ENCODE assay signal across 22 mouse cellular contexts in genomic region chr4:150092583-150092902, GRCm38 (mm10). TPM values are rescaled to one million over a fixed set of nuclear protein-coding genes. Genes with fewer than 3 reads are reported as not detected.
DNase-seq lines count a peak whose midpoint lies in the region; ATAC-seq and TF ChIP-seq lines count a peak whose summit lies in the region.
"Had no signal": no experiment of that assay in that cellular context is flagged by ENCODE, and none has a peak within 500 bp of the region (broad histone marks: within the 10 kb centered on the region; RNA-seq: fewer than 3 reads in every experiment).

No protein-coding gene starts in this region.

- no peak overlapping the region for H3K4me2 ChIP-seq in lung, postnatal 0 days (replicated peaks; ENCODE audit: low read depth, low read length)
- no peak overlapping the region for H3K4me2 ChIP-seq in CH12.LX (ENCODE audit: insufficient read depth, low read depth, poor library complexity, severe bottlenecking)
- H3K4me2 ChIP-seq: embryonic facial prominence, embryonic 12.5 days; hindbrain, embryonic 13.5 days had no signal

- H3K36me3 ChIP-seq in heart, adult 2 months (ENCODE audit: control insufficient read depth, insufficient read depth, low read length): no peaks in the 10 kb centered on the region
- H3K36me3 ChIP-seq in heart, embryonic 10.5 days: no peaks in the 10 kb centered on the region
- H3K36me3 ChIP-seq in lung, postnatal 0 days (ENCODE audit: insufficient read depth, low read length): no peaks in the 10 kb centered on the region
- peaks cover 0 to 40% of the 10 kb centered on the region in 2 experiments for H3K36me3 ChIP-seq in CH12.LX (replicated peaks in 1 of 2; ENCODE audit: control insufficient read depth in 1 of 2, insufficient read depth in 1 of 2, low read length in 1 of 2)
- H3K36me3 ChIP-seq: embryonic facial prominence, embryonic 12.5 days; hindbrain, embryonic 13.5 days had no signal

- TF ChIP-seq RAD21 in CH12.LX (IDR thresholded peaks at IDR 0.05; ENCODE audit: low read depth, low read length): peak; percentile 2

- no peak for TF ChIP-seq EP300 in heart, adult 2 months (IDR thresholded peaks at IDR 0.05; ENCODE audit: insufficient read depth, low read depth, low read length)
- TF ChIP-seq EP300 in lung, postnatal 0 days (IDR thresholded peaks at IDR 0.05): no peak
- no peak for TF ChIP-seq EP300 in CH12.LX (IDR thresholded peaks at IDR 0.05; ENCODE audit: low read length)

- H3K79me2 ChIP-seq in heart, adult 2 months (replicated peaks; ENCODE audit: control insufficient read depth, insufficient read depth, low read length): peaks cover 3% of the 10 kb centered on the region; the same call in 1 of the 2 replicates
- no peaks in the 10 kb centered on the region for H3K79me2 ChIP-seq in CH12.LX (replicated peaks; ENCODE audit: control insufficient read depth, extremely low read depth, insufficient read depth, poor library complexity, severe bottlenecking)

- no peak overlapping the region for H3K27ac ChIP-seq in heart, adult 2 months
- no peak overlapping the region for H3K27ac ChIP-seq in heart, embryonic 10.5 days
- no peak overlapping the region for H3K27ac ChIP-seq in lung, postnatal 0 days (ENCODE audit: low read length)
- H3K27ac ChIP-seq in CH12.LX (ENCODE audit: insufficient read depth, low read depth): no peak overlapping the region
- H3K27ac ChIP-seq: embryonic facial prominence, embryonic 12.5 days; hindbrain, embryonic 13.5 days; layer of hippocampus, adult 2 months; liver, embryonic 14.5 days had no signal

- H3K9me3 ChIP-seq in heart, embryonic 10.5 days: no peaks in the 10 kb centered on the region
- H3K9me3 ChIP-seq in lung, postnatal 0 days (ENCODE audit: low read length): no peaks in the 10 kb centered on the region
- H3K9me3 ChIP-seq in CH12.LX (replicated peaks; ENCODE audit: low read length): peaks cover 4% of the 10 kb centered on the region
- H3K9me3 ChIP-seq: embryonic facial prominence, embryonic 12.5 days; hindbrain, embryonic 13.5 days; megakaryocyte, embryonic 14.5 days had no signal

- intact Hi-C loops in heart, adult 2 months (cut with DNase I): loop anchor here (5.0 kb wide), 1 partner anchor 315 kb away; no protein-coding TSS in a partner anchor

- no peak for DNase-seq in heart, adult 2 months
- no peak for DNase-seq in heart, embryonic 10.5 days (ENCODE audit: low spot score)
- peak; percentile 46 for DNase-seq in lung, postnatal 0 days (ENCODE audit: low spot score)
- no peak for DNase-seq in lung, postnatal 36 days
- DNase-seq in CH12.LX (ENCODE audit: extremely low read depth): no peak
- no peak for DNase-seq in left cerebral cortex, adult 18-20 months (ENCODE audit: low spot score in 2 of 2)
- DNase-seq in ovary, postnatal 10 days (ENCODE audit: low spot score): no peak
- DNase-seq: kidney, adult 11 months had no signal

- ATAC-seq in lung, postnatal 0 days: no peak
- ATAC-seq in granulocyte monocyte progenitor cell, adult 5-6 weeks (replicated peaks; ENCODE audit: poor library complexity, severe bottlenecking): peak; percentile 24; the same call in 1 of the 2 replicates
- ATAC-seq: forebrain, embryonic 16.5 days; midbrain, embryonic 16.5 days had no signal

- no peak overlapping the region for H3K4me3 ChIP-seq in heart, adult 2 months
- H3K4me3 ChIP-seq in heart, embryonic 10.5 days: no peak overlapping the region
- no peak overlapping the region for H3K4me3 ChIP-seq in lung, postnatal 0 days (ENCODE audit: low read depth, low read length)
- H3K4me3 ChIP-seq in CH12.LX (replicated peaks in 1 of 3; ENCODE audit: low read depth in 2 of 3, low read length in 2 of 3, poor library complexity in 1 of 3): no peak overlapping the region
- H3K4me3 ChIP-seq: embryonic facial prominence, embryonic 12.5 days; hindbrain, embryonic 13.5 days; layer of hippocampus, adult 2 months; megakaryocyte, embryonic 14.5 days had no signal

- WGBS in heart, adult 2 months: 60% methylated on average over 3 of the region's 3 CpGs
- 48% methylated on average over 3 of the region's 3 CpGs for WGBS in heart, embryonic 10.5 days
- WGBS in lung, postnatal 0 days: 63% methylated on average over 3 of the region's 3 CpGs

- no peak for TF ChIP-seq POLR2A in heart, adult 2 months (IDR thresholded peaks at IDR 0.05; ENCODE audit: insufficient read depth, low read depth, low read length)
- no peak for TF ChIP-seq POLR2A in CH12.LX (IDR thresholded peaks at IDR 0.05; ENCODE audit: low read depth, low read length)

- H3K9ac ChIP-seq in heart, adult 2 months (ENCODE audit: low read depth, low read length): no peak overlapping the region
- no peak overlapping the region for H3K9ac ChIP-seq in lung, postnatal 0 days (replicated peaks; ENCODE audit: low read depth)
- H3K9ac ChIP-seq in CH12.LX (ENCODE audit: insufficient read depth, low read depth): no peak overlapping the region
- H3K9ac ChIP-seq: embryonic facial prominence, embryonic 12.5 days; hindbrain, embryonic 13.5 days; liver, embryonic 14.5 days had no signal

- H3K4me1 ChIP-seq in heart, adult 2 months (ENCODE audit: control insufficient read depth, insufficient read depth, low read length): peaks cover 3% of the 10 kb centered on the region; the same call in 1 of the 2 replicates
- H3K4me1 ChIP-seq in heart, embryonic 10.5 days: peaks cover 58% of the 10 kb centered on the region
- peaks cover 18% of the 10 kb centered on the region for H3K4me1 ChIP-seq in lung, postnatal 0 days (ENCODE audit: insufficient read depth, low read depth, low read length)
- peaks cover 22 to 84% of the 10 kb centered on the region in 2 experiments for H3K4me1 ChIP-seq in CH12.LX (ENCODE audit: control insufficient read depth in 1 of 2, insufficient read depth in 2 of 2)

- dilution Hi-C loops in CH12.LX (cut with MboI; ENCODE audit: extremely low pct_ligation_motif_present, extremely low pct_unique_long_range_greater_than_20kb, low sequenced_read_pairs): no loop called here

- TF ChIP-seq CTCF in heart, adult 2 months (IDR thresholded peaks at IDR 0.05): peak; percentile 15; the same call in 1 of the 2 replicates
- no peak; the same call in 1 of the 2 replicates for TF ChIP-seq CTCF in lung, postnatal 0 days (IDR thresholded peaks at IDR 0.05)
- no peak for TF ChIP-seq CTCF in CH12.LX (conservative IDR thresholded peaks at IDR 0.05 in 1 of 2, IDR thresholded peaks at IDR 0.05 in 1 of 2; ENCODE audit: low read depth in 2 of 2, low read length in 2 of 2)

- in situ Hi-C loops in CH12.LX (cut with MboI; ENCODE audit: low pct_ligation_motif_present, low pct_unique_long_range_greater_than_20kb, low sequenced_read_pairs): loop anchor here (10.0 kb wide), 1 partner anchor 58 kb away; no protein-coding TSS in a partner anchor

- H3K27me3 ChIP-seq in heart, adult 2 months (ENCODE audit: control insufficient read depth, insufficient read depth, low read length): no peaks in the 10 kb centered on the region
- peaks cover 73% of the 10 kb centered on the region for H3K27me3 ChIP-seq in heart, embryonic 10.5 days (ENCODE audit: insufficient read depth, poor library complexity, severe bottlenecking)
- no peaks in the 10 kb centered on the region for H3K27me3 ChIP-seq in lung, postnatal 0 days (replicated peaks; ENCODE audit: insufficient read depth, low read length)
- H3K27me3 ChIP-seq in CH12.LX (replicated peaks): peaks cover 1% of the 10 kb centered on the region

TF ChIP-seq in CH12.LX, 34 proteins besides CTCF, POLR2A, EP300 and RAD21 (continues in another document):
- TF ChIP-seq BHLHE40 (IDR thresholded peaks at IDR 0.05; ENCODE audit: low read depth, low read length): no peak
- no peak for TF ChIP-seq SMC3 (IDR thresholded peaks at IDR 0.05; ENCODE audit: low read depth, low read length)
- no peak for TF ChIP-seq ZNF384 (IDR thresholded peaks at IDR 0.05; ENCODE audit: low read depth, low read length)
- no peak for TF ChIP-seq POLR2AphosphoS2 (IDR thresholded peaks at IDR 0.05; ENCODE audit: low read depth, low read length)
- no peak for TF ChIP-seq TBP (conservative IDR thresholded peaks at IDR 0.05; ENCODE audit: low read depth, low read length)
- TF ChIP-seq MAZ (IDR thresholded peaks at IDR 0.05; ENCODE audit: low read depth, low read length): no peak
- no peak for TF ChIP-seq ETS1 (conservative IDR thresholded peaks at IDR 0.05; ENCODE audit: low read depth, low read length)

RNA-seq across cellular contexts. Expression of gene Gpr157, which starts 5.4 kb away (rescaled TPM):
- total RNA-seq in heart, adult 2 months (2021): 10 to 100 TPM; 34.2 to 42.4 TPM
- polyA plus RNA-seq in heart, adult 2 months (2012; rRNA removed): 21.8 and 29.2 TPM in 2 replicates
- 0.85 and 2.0 TPM in 2 replicates for polyA plus RNA-seq in heart, embryonic 10.5 days (2016; fragmentation: Nextera tagmentation; extraction: Ambion mirVana)
- polyA plus RNA-seq in lung, postnatal 0 days (2015; fragmentation: Nextera tagmentation; extraction: Ambion mirVana): 1.6 TPM in 2 replicates
- total RNA-seq in CH12.LX (2012; rRNA removed) (1.3 and 2.8 TPM in 2 replicates), CH12.LX (2014; rRNA removed) (2.3 and 2.6 TPM in 2 replicates)
- polyA plus RNA-seq in CH12.LX (2012; ENCODE audit: insufficient read length, low read depth): 3.1 and 3.5 TPM in 2 replicates
- total RNA-seq in granulocyte monocyte progenitor cell, adult 5-6 weeks (2014; fragmentation: Nextera tagmentation): 0.62 and 0.94 TPM in 2 replicates
- 1.6 and 2.6 TPM in 2 replicates for total RNA-seq in granulocyte monocyte progenitor cell, adult 5-6 weeks (2017)
- total RNA-seq in left cerebral cortex, adult 18-20 months (2021): 1 to 10 TPM; 1.4 to 2.0 TPM

RNA-seq across cellular contexts. Expression of gene Slc2a5, which starts 26.5 kb away (rescaled TPM):
- total RNA-seq in heart, adult 2 months (2021): under 1 TPM in 1 of 2 experiments, not detected in 1; 0.09 TPM
- polyA plus RNA-seq in heart, adult 2 months (2012; rRNA removed): 1.4 and 1.8 TPM in 2 replicates
- 1.2 and 1.3 TPM in 2 replicates for polyA plus RNA-seq in heart, embryonic 10.5 days (2016; fragmentation: Nextera tagmentation; extraction: Ambion mirVana)
- polyA plus RNA-seq in lung, postnatal 0 days (2015; fragmentation: Nextera tagmentation; extraction: Ambion mirVana): 0.23 and 0.60 TPM in 2 replicates
- total RNA-seq in CH12.LX (2012; rRNA removed) (0.38 and 1.4 TPM in 2 replicates), CH12.LX (2014; rRNA removed) (0.70 and 0.81 TPM in 2 replicates)
- polyA plus RNA-seq in CH12.LX (2012; ENCODE audit: insufficient read length, low read depth): 1.1 and 1.5 TPM in 2 replicates
- total RNA-seq in granulocyte monocyte progenitor cell, adult 5-6 weeks (2014; fragmentation: Nextera tagmentation): not detected in 2 replicates
- total RNA-seq in granulocyte monocyte progenitor cell, adult 5-6 weeks (2017): not detected in 2 replicates
- total RNA-seq in left cerebral cortex, adult 18-20 months (2021): 1 to 10 TPM; 7.3 to 8.2 TPM
- total RNA-seq: gastrocnemius, adult 18-20 months had no signal

RNA-seq across cellular contexts. Expression of gene Slc2a7, which starts 56.2 kb away (rescaled TPM):
- total RNA-seq in heart, adult 2 months (2021): not detected
- not detected in 2 replicates for polyA plus RNA-seq in heart, adult 2 months (2012; rRNA removed)
- not detected in 2 replicates for polyA plus RNA-seq in heart, embryonic 10.5 days (2016; fragmentation: Nextera tagmentation; extraction: Ambion mirVana)
- not detected in 2 replicates for polyA plus RNA-seq in lung, postnatal 0 days (2015; fragmentation: Nextera tagmentation; extraction: Ambion mirVana)
- total RNA-seq in CH12.LX (2012; rRNA removed) (0.13 TPM in 1 of 2 replicates, not detected in the other), CH12.LX (2014; rRNA removed) (not detected in 2 replicates)
- 0.14 TPM in 1 of 2 replicates, not detected in the other for polyA plus RNA-seq in CH12.LX (2012; ENCODE audit: insufficient read length, low read depth)
- total RNA-seq in granulocyte monocyte progenitor cell, adult 5-6 weeks (2014; fragmentation: Nextera tagmentation): not detected in 2 replicates
- total RNA-seq in granulocyte monocyte progenitor cell, adult 5-6 weeks (2017): not detected in 2 replicates
- not detected for total RNA-seq in left cerebral cortex, adult 18-20 months (2021)
- total RNA-seq: adrenal gland, postnatal 4 days; gastrocnemius, adult 18-20 months; heart, adult 8-10 months; heart, postnatal 10 days; layer of hippocampus, adult 2 months; left cerebral cortex, postnatal 4 days had no signal
- polyA plus RNA-seq: embryonic facial prominence, embryonic 12.5 days; forebrain, embryonic 16.5 days; hindbrain, embryonic 13.5 days; midbrain, embryonic 16.5 days; stomach, embryonic 14.5 days had no signal

Comparison
In these comparisons a context has a peak if more than half of its experiments do, and no peak if none do; other contexts are left out.
1. RNA of gene Gpr157, which starts 5.4 kb away (total RNA-seq): 34.2 to 42.4 TPM in heart, adult 2 months; 1.3 to 2.8 TPM in CH12.LX, 0.62 to 2.6 TPM in granulocyte monocyte progenitor cell, adult 5-6 weeks and 1.4 to 2.0 TPM in left cerebral cortex, adult 18-20 months; every median in the first group is over 4 times any median in the second.